Mouse (Mus musculus) embryonic fibroblast, embryonic 13.5 days (primary cell): ENCODE measurements at regions not wholly inside any gene's neighbourhood (a gene's known extent, or its start where the extent isn't known, plus 50 kb on each side); places are given as distances from the start of the nearest gene placed in this dataset.

Experiments
- CTCF ChIP-seq: IDR thresholded peaks from 2 replicates; pipeline ENCODE4 v1.5.1; 2011; ENCODE audit warnings: mild to moderate bottlenecking, control low read depth, low read length, moderate library complexity, borderline replicate concordance; ENCODE audit not compliant: insufficient read depth
- POLR2A ChIP-seq: IDR thresholded peaks from 2 replicates; pipeline ENCODE4 v1.6.1; 2011; ENCODE audit warnings: low read depth, mild to moderate bottlenecking, control low read depth, low read length, moderate library complexity

GRCm38 (mm10) chr16:30778945-30779344 is 179.4 kb downstream of the Fam43a start:
- TF ChIP-seq CTCF = no peak
- no peak for TF ChIP-seq POLR2A
